Mouse (Mus musculus) brown adipose tissue, adult 24 weeks (tissue): ENCODE measurements at regions not wholly inside any gene's neighbourhood (a gene's known extent, or its start where the extent isn't known, plus 50 kb on each side); places are given as distances from the start of the nearest gene placed in this dataset.

Experiments used
- H3K27ac ChIP-seq: fragments of 200-500 bp; replicated peaks from 2 replicates; pipeline ENCODE4 v1.5.1; 2012; ENCODE audit warnings: low read depth, mild to moderate bottlenecking, low read length
- H3K4me1 ChIP-seq: fragments of 200-500 bp; 2 replicates; pipeline ENCODE4 v1.6.1; 2012; ENCODE audit warnings: low read length, mixed read lengths; ENCODE audit not compliant: control insufficient read depth, insufficient read depth, insufficient read length
- H3K4me3 ChIP-seq: fragments of 200-500 bp; 2 replicates; pipeline ENCODE4 v1.5.1; 2012; ENCODE audit warnings: low read depth, mild to moderate bottlenecking, low read length, moderate library complexity; ENCODE audit not compliant: insufficient read depth

DNA sequence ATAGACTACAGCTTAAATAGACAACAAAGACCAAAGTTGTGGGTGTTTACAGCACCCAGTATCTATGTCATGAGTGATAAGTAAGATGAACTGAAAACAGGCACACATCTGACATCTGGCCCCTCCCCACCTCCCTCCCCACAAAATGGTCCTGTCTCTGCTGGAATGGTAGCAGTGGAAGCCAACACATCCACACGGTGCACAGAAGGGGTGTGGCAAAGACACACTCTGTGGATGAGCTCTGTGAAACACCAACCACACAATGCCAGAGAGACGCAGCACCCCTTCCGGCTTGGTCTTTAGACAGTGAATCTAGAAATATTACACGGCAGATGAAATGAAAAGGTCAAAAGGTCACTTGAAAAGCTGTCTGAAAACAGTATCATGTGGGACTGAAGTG lies 85.6 kb downstream of the Fgf18 start:
- Histone ChIP-seq H3K27ac (no peak overlapping the region), H3K4me1 (no peaks in the 10 kb centered on the region), H3K4me3 (no peak overlapping the region)

DNA sequence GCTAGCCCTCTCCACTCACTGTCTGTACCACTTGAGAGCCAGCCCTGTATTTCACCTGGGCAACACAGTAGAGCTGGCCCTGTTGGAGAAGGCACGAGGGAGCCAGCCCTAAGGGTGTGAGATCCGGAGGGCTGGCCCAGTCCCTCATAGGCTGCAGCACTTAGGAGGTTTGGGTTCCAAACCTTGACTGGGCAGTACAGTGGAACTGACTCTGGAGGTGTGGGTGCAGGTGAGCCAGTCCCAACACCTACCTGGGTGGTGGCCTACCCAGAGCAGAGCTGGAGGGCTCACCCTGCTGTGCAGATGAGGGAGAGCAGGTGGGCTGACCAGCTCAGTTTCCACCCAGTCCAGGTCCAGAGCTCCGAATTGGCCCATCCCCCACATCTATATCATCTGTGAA lies 86.8 kb downstream of the Fgf18 start:
- no peak overlapping the region for H3K27ac ChIP-seq
- H3K4me1 ChIP-seq = no peaks in the 10 kb centered on the region
- no peak overlapping the region for H3K4me3 ChIP-seq

- Histone ChIP-seq H3K4me1 (no peaks in the 10 kb centered on the region), H3K27ac (no peak overlapping the region), H3K4me3 (no peak overlapping the region)
Observed at GRCm38 (mm10) chr11:33050216-33050615, 97.0 kb downstream of the Fgf18 start.

DNA sequence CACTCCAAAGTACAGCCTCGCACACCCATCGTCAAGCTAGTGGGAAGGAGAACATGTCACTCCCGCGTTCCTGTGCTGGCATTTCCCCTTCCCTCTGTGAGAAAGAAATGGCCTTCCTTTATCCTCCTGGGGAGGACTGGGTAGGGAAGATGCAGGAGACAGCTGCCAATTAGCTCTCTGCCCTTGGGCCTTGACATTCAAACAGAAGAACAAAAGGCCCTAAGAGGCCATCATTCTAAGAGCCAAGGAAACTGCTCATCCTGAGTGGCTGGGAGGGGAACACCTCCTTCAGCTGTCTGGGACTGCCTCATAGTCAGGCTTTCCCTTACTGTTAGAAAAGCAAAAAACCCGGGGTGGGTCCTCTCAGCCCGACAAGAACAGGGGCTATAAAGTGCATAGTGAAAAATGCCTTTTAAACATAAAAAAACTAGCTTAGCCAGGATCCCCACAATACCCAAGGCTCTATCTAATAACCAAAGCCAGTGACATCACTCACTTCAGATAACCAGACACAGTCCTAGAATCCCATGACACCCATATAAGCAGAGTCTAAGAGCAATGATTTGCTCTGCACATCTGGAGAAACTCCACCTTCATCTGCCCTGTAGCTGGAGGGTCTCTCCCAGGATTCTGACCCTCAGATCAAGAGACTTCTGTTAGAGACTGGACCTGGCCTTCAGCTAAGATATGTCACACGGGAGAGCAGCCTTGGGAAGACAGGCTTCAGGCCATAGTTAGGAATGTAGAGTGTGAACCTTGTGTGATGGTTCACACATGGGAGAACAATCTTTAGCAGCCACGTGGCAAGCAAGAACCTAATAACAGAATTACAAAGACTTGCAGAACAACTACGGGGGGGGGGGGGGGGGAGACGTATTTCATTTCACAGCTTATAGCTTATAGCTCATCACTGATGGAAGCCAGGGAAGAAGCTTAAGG lies 107.1 kb downstream of the Fgf18 start:
- no peaks in the 10 kb centered on the region for H3K4me1 ChIP-seq
- H3K27ac ChIP-seq = no peak overlapping the region
- H3K4me3 ChIP-seq = no peak overlapping the region

- no peaks in the 10 kb centered on the region for H3K4me1 ChIP-seq
- no peak overlapping the region for H3K27ac ChIP-seq
- H3K4me3 ChIP-seq = no peak overlapping the region
Observed at GRCm38 (mm10) chr11:33036367-33036766, 110.8 kb downstream of the Fgf18 start.

- Histone ChIP-seq H3K4me3 (no peak overlapping the region), H3K27ac (no peak overlapping the region), H3K4me1 (no peaks in the 10 kb centered on the region)
Observed at GRCm38 (mm10) chr11:33028920-33029319, 118.3 kb downstream of the Fgf18 start.

GRCm38 (mm10) chr11:33027121-33027520 lies 120.1 kb downstream of the Fgf18 start:
- H3K4me3 ChIP-seq = no peak overlapping the region
- H3K27ac ChIP-seq = no peak overlapping the region
- H3K4me1 ChIP-seq = no peaks in the 10 kb centered on the region

- Histone ChIP-seq H3K27ac (peak overlapping the region; percentile 21; the same call in 1 of the 2 replicates), H3K4me1 (peaks cover 16% of the 10 kb centered on the region), H3K4me3 (no peak overlapping the region)
Observed at GRCm38 (mm10) chr11:33013229-33014185, 133.7 kb downstream of the Fgf18 start.

DNA sequence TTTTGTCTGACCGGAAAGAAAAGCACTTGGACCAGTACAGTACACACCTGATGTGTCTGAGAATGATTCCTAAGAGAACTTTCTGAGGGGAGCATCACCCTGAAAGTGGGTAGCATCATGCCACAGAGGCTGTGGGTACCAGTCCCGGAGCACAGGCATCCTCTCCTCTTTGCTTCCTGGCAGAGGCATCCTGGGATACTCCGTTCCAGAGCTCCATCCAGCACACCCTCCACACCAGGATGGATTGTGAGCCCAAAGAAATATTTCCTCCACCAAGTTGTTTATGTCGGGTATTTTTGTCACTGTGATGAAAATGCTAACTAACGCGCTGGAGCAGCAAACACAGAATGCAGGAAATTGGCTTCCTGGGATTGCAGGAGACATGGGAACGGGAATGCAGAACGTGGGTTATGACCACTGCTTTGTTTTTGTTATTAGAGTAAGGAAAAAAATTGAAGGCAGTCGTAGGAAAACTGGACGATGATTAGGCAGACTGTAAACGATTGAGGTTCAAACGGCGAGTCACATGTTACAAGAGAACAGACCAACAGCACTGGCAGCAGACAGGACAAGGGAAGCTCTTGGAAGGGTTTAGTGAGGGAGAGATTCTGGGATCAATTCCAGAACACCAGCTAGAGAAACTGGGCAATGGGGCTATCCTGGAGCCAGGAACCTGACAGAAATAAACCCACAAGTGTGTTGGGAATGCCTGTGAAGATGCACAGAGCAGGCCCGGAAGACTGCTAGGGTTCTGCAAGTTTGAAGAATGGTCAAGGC lies 134.6 kb downstream of the Fgf18 start:
- Histone ChIP-seq H3K4me1 (peaks cover 20% of the 10 kb centered on the region), H3K4me3 (no peak overlapping the region), H3K27ac (peak overlapping the region; percentile 21; the same call in 1 of the 2 replicates)

DNA sequence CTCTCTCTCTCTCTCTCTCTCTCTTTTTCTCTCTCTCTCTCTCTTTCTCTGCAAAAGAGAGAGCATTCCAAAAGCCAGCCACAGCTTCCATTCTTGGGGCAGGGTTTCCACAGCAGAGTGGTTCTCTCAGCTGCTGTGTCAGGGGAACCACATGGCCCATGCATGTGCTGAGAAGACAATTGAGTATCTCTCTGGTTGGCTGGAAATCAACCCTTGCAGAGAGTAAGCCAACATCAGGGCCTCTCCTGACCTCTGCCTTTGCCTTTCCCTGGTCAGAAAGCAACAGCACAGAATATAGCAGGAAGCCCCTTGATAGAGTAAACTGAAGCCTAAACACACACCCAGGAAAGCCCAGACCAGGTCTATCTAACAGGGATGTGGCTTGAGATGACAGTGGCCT lies 138.6 kb downstream of the Fgf18 start:
- Histone ChIP-seq H3K27ac (no peak overlapping the region), H3K4me3 (no peak overlapping the region), H3K4me1 (peaks cover 11% of the 10 kb centered on the region)

DNA sequence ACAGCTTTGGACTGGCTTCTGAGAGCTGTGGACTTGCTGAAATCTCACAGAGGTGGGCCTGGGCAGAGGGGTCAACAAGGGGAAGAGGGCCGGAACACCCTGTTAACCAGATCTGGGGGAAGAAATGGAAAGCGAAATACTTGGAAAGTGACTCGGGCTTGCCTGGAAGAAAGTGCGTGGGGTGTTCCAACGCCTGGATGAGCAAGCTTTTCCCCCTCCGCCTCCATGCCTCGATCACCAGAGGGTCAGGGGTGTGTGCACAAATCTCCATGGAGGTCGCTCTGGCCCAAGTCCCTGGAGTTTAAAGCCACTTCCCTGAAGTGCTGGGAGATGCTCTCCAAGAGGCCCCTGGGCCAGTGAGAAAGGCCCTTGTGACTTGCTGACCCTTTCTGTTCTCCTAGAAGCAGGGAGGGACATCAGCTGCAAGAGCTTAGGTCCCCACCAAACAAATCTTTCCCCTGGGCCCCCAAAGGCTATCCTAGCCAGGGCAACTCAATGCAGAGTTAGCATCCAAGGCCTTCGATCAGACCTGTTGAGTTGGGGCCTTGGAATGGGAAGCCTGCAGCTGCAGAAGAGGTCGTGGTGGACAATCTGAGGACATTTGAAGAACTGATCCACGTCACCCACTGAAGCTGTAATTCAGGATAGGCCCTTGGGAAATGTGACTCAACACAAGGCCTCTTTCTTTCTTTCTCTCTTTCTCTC lies 139.2 kb downstream of the Fgf18 start:
- Histone ChIP-seq H3K4me1 (peaks cover 5% of the 10 kb centered on the region), H3K4me3 (no peak overlapping the region), H3K27ac (peak overlapping the region; percentile 70)

DNA sequence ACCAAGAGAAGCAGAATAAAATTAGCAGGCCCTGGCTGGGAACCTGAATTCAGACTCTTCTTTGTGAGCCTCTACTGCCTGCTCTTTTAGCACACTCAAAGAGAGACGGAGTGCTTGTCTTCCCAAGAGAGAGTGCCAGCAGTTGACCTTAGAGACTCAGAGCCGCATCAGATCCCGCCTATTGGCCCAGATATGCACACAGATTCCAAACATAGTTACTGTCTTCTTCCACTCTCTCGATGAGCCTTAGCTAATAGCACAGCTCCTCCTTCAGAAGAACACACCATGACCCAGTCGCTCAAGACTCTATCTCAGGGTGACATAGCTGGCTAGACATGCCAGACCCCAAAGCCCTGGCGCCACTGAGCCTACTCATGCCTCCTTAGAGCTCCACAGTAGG lies 139.8 kb downstream of the Fgf18 start:
- Histone ChIP-seq H3K4me1 (peaks cover 4% of the 10 kb centered on the region; the same call in 1 of the 2 replicates), H3K27ac (peak overlapping the region; percentile 70), H3K4me3 (no peak overlapping the region)

DNA sequence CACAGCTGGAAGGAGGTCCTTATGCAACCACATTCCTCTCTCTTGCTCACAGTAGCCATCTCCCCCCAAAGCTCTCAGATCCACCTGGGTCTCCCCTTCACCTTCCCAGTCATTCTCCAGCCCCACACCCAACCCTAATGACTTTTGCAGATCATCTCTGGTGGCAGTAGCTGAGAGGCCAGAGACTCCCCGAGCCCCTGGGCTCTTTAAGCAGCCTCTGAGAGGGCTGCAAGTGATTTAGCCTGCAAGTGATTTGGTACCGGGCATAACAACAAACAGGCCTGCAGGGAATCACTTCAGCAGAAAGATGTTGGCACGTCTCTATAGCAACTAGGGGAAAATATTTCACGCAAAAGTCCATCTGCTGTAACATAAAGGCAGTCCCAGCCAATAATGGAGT lies 142.0 kb downstream of the Fgf18 start:
- Histone ChIP-seq H3K4me1 (peaks cover 4% of the 10 kb centered on the region; the same call in 1 of the 2 replicates), H3K27ac (no peak overlapping the region), H3K4me3 (no peak overlapping the region)

GRCm38 (mm10) chr11:33004603-33005002 lies 142.6 kb downstream of the Fgf18 start:
- no peak overlapping the region for H3K4me3 ChIP-seq
- H3K4me1 ChIP-seq = peaks cover 4% of the 10 kb centered on the region; the same call in 1 of the 2 replicates
- H3K27ac ChIP-seq = no peak overlapping the region
